Mouse (Mus musculus) left cerebral cortex, adult 9 months (tissue): ENCODE results near the gene Tmem231.
A peak's percentile ranks its signal among the peaks of the same experiment; 100 is the strongest.
"Not testable (repeated sequence)": the region's sequence is repeated elsewhere in the genome, so short reads cannot be mapped to it uniquely, and the experiment has no call there.

ENCODE experiments used
- DNase-seq, 2 experiments: peaks; one replicate each; pipeline ENCODE4 v3.0.0; 2022; ENCODE audit warnings: low spot score in 2 of 2

Tmem231 gene

DNA sequence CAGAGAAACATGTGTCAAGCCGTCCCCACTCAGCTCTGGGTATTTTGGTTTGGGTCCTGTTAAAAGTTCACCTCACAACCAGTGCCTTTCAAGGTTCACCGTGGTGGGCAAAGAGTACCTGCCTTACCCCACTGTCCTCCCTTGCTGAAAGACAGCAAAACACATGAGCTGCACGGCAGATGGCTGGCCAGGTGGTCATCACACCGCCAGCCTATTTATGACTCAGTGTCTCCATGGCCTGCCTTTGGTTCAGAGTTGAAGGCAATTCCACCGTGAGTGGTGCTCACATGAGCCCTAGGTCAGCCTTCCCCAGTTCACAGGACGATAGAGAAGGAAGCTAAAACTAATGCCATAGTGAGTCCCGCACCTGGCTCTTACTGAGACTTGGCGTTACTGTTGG lies 14.3 kb upstream of the Tmem231 start:
- DNase-seq: no peak

DNA sequence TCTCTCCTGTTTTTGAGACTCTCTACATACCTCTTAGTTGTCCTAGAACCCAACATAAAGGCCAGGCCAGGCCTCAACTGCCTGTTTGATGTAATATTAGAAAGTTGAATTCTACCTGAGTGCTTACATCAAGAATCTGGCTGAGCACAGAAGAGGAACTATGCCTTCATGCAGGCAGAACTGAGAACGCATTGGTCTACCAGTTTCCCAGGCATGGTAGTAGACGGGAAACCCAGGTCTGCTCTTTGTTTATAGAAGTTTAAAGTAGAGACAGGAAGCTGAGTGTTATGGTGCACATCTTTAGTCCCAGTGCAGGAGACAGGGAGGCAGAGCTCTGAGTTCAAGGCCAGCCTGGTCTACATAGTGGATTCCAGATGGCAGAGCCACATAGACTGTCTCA lies 13.5 kb upstream of the Tmem231 start:
- DNase-seq: no peak

DNA sequence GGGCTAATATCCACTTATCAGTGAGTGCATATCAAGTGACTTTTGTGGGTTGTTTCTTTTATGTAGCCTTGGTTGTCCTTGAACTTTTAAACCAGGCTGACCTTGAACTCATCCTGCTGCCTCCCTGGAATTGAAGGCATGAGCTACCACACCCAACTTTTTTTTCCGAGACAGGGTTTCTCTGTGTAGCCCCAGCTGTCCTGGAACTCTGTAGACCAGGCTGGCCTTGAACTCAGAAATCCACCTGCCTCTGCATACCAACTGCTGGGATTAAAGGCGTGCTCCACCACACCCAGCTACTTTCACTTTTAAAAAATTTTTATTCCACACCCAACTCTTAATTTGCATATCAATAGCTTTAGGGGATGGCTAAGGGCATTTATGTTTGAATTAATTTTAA lies 9.9 kb upstream of the Tmem231 start:
- no peak for DNase-seq

- DNase-seq: peak in 1 of 2 experiments; percentile 34
These were observed 7.4 kb upstream of the Tmem231 start for GRCm38 (mm10) chr8:111941101-111941454.

DNA sequence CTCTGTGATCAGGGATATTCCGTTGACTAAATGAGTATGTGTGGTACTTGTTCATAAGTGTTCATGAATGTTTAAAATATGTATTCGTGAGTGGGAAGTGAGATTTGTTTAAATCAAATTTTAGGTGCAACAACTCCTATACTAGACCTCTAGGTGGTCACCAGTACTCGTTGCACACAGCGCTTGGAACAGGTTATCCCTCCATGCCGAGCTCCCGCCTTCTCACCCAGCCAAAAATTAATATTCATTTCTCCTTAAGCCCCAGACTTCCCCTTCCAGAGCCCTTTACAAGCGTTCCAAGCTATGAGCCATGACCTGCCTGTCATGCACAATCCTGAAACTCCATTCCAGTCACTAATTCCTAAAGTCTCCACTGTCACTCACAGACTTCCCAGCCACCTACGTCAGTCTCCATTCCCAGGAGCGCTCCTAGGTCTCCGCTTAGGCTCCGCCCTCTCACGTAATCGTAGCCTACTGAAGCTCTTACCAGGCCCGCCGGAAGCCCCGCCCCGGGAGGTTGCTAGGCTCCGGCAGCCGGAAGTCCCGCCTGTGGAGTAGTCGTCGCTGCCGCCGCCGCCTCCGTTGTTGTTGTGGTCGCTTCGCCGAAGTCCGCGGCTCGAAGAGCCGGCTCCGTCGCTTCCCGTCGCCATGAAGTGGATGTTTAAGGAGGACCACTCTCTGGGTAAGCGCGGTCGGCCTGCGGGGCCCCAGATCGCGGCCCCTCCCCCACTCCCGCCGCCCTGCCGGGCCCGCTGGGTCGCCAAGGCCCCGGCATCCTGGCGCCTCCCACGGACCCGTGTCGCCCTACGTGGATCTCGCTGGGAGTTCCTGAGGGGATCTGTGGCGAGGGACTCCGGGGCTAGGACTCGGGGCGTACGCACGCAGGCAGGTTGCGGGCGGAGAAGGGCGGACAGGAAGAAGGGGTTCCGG lies 6.8 kb upstream of the Tmem231 start, which contains the start of gene Gabarapl2:
TSS of gene Gabarapl2 (plus strand) at position 533 of the 930 bp plus-strand sequence.
- peak; percentile 92 to 97 for DNase-seq

- DNase-seq: peak in 1 of 2 experiments; percentile 20
These were observed 5.9 kb upstream of the Tmem231 start for GRCm38 (mm10) chr8:111939516-111940142.

- not testable (repeated sequence) for DNase-seq
These were observed 4.7 kb upstream of the Tmem231 start for GRCm38 (mm10) chr8:111938076-111938985.

DNA sequence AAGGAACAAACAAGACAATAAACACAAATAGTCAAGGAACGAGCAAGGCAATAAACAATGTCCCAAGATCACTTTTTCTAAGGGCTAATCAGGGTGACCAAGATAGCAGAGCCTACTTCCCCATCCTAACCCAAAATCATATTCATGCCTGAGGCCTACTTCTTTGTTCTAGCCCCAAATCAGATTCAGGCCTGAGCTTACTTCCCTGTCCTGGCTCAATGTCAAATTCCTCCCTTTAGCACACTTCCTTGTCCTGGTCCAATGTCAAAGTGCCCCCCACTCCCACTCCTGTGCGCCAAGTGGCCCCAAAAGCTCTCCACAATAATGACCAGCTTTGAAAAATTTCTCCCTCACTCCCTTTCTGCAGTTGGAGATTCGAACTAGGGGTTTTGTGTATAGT lies 3.5 kb upstream of the Tmem231 start:
- DNase-seq: no peak

- no peak for DNase-seq
These were observed 520 bp upstream of the Tmem231 start for GRCm38 (mm10) chr8:111934201-111934600.

GRCm38 (mm10) chr8:111932580-111933336 lies 923 bp downstream of the Tmem231 start:
- no peak for DNase-seq

DNA sequence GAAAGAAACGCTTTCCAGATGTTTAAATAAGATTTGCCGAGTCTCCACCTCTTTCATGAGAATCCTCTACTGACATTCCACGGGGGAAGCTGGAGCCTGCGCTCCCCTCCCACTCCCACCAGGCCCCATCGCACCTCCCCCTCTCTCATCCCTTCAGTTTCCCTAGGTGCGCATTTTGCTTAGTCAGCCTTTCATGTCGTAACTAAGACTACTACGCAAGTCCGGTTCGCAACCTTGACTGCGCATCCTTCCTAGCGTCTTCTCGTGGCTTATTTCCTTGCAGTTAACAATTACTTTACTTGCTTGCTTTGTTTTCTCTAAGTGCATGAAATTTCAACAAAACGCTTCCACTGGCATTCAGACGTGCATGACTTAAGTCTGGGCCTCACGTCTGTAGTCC lies 2.0 kb downstream of the Tmem231 start:
- DNase-seq: no peak

GRCm38 (mm10) chr8:111929648-111930344 lies 3.9 kb downstream of the Tmem231 start:
- DNase-seq: no peak

DNA sequence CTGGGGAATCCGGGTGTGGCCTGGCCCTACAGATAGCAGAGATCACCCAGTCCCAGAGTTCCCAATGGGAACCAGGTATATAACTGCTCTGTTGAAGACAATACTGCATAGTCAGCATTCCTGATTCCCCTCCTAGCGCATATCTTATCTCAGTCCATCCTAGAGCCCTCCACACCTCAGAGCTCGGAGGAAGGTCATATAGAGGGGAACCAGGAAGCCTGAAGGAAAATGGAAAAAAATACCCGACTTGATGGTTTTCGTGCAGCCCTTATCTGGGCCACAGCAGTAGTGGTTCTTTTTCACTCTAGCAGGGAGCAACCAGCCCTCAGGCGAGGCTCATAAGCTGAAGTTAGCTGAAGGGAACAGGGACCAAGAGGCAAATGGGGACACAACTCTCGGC lies 8.7 kb downstream of the Tmem231 start:
- DNase-seq: no peak

DNA sequence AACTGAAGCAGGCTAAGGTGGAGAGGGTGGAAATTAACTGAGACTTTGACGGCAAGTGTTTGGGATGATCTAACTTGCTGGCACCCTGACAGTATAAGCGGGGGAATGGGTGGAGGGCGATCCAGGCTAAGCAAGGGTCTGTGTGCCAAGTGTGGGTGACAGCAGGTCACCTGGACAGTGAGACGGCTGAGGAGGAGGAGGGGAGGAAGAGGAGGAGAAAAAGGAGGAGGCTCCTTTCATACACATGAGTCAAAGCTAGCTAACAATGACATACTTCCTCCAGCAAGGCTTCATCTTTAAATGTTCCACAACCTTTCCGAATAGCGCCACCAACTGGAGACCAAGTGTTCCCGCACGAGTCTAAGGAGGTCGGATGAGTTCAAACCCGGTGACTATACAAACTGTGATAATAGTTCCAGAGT lies 10.3 kb downstream of the Tmem231 start:
- DNase-seq: peak in 1 of 2 experiments; percentile 35

DNA sequence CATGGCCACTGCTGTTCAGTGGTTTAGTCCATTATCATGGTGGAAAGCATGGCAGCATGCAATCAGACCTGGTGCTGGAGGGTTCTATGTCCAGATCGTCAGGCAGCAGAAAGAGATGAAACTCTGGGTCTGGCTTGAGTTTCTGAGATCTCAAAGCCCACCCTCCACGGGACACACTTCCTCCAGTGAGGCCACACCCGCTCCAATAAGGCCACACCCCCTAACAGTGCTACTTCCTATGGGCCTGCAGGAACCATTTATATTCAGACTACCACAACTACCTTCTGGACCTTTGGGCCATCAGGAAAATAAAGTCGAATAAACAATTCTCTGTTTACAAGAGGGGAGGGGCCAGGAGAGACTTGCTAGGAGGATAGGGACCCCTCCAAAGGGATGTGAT lies 12.7 kb downstream of the Tmem231 start:
- no peak for DNase-seq

DNA sequence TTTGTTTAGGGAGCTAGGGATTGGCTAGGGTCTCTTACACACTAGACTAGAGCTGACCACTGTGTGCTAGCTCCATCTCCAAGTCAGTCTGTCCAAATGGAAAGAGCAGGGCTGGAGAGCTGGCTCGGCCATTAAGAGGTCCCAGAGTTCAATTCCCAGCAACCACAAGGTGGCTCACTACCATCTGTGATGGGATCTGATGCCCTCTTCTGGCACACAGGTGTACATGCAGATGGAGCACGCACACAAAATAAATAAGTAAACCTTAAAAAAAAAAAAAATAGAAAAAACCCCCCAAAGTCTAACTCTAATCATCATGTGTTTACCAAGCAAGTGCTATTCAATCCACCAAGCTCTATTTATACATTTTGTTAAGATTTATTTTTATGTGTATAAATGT lies 14.0 kb downstream of the Tmem231 start:
- no peak for DNase-seq

DNA sequence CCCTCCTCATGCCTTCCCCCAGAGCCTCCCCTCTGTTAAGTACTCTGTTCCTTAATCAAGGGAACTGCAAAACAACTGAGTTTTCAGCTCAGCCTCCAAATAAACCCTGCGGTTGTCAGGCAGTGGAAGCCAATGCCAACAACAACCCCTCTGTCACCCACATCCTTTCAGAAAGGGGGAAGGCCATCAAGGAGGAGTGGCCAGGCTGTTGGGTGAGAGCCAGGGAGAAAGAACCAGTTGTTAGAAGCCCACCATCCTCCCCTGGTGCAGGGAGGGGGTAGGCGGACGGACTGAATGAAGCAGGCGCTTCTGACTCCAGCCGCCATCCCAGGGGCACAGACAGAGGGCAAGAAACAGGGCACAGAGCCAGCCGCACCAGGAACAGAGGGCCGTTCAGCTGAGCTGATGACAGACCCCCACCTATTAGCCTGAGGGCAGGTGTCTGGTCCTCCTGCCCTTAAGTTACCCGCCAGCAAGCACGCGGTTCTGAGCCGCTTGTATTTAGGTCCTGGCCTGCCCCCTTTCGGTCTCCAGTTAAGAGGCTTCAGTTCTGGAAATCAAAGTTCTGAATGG lies 20.7 kb downstream of the Tmem231 start:
- DNase-seq: no peak

DNA sequence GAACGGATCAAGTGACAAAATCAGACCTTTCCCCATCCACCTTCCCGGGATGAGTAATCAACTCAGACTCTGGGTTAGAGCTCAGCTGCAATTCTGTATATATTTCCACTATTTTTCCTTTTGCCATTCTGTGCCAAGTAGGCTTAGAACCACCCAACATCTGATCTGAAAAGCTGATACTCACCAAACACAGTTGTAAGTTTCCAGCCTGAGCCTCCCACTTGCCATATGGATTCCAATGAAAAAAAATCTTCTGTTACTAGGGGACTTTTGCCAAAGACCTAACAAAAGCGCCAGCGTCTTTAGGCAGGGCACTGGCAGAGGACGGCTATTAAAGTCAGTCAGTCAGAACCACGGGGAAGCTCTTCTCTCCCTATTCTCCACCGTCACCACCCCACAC lies 22.1 kb downstream of the Tmem231 start:
- peak in 1 of 2 experiments; percentile 60 for DNase-seq

DNA sequence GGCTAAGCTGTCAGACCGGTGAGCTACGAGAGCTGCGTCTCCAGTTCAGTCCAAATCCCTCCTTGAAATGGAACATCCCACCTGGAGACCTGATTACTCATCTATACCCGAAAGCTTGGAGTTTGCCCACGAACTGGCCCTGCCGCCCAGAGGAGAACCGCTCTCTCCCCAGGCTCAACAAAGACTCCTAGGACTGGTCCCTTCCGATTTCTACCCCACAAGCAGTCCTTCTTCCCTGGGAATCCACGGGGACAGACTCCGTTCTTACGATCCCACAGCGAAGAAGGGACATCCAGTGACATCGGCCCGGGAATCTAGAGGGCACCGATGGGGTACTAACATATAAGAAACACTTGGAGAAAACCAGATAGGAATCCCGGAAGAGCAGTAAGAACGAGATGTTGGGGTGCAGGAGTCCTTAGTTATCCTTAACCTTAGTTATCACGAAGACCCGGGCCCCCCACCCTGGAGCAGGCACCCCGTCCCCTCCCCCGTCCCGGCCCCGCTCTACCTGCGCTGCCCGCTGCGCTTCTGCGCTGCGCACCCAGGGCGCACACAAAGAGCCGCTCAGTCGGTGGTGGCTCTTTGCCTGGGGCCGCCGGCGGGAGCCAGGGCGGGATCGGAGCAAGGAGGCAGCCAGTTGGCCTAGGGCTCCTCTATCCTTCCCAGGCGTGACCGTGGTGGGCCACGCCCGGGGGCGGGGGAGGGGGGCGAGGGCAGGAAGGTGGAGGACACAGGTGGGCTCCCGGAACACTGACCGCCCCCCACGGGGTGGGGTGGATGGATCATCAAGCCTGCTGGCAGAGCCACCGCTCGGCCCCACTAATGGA lies 23.8 kb downstream of the Tmem231 start, which contains the start of gene Chst5:
TSS of gene Chst5 (minus strand) at position 827 of the 830 bp plus-strand sequence.
- no peak for DNase-seq
